Mouse (Mus musculus): ENCODE data around the gene Adamtsl4.

GRCm38 (mm10) chr3:95700233-95700681 lies 12.5 kb upstream of the Adamtsl4 start:
- TF ChIP-seq POLR2A (IDR thresholded peaks at IDR 0.05; ENCODE audit: low read depth, low read length), result no peak
- no peak for TF ChIP-seq CTCF (IDR thresholded peaks at IDR 0.05; ENCODE audit: extremely low read depth, insufficient read depth, insufficient read length, insufficient replicate concordance)

Data from spleen, adult 2 months (tissue).